Mouse (Mus musculus) megakaryocyte, embryonic 14.5 days (primary cell): Measurements from ENCODE around the gene Syvn1.

Experiments
- FLI1 ChIP-seq: IDR thresholded peaks from 2 replicates; pipeline ENCODE4 v1.6.1; 2012; ENCODE audit warnings: low read length, inconsistent platforms, mixed read lengths
- GATA1 ChIP-seq: IDR thresholded peaks from 3 replicates; pipeline ENCODE4 v1.6.1; 2012; ENCODE audit warnings: mixed read lengths, low read length, inconsistent platforms, borderline replicate concordance

DNA sequence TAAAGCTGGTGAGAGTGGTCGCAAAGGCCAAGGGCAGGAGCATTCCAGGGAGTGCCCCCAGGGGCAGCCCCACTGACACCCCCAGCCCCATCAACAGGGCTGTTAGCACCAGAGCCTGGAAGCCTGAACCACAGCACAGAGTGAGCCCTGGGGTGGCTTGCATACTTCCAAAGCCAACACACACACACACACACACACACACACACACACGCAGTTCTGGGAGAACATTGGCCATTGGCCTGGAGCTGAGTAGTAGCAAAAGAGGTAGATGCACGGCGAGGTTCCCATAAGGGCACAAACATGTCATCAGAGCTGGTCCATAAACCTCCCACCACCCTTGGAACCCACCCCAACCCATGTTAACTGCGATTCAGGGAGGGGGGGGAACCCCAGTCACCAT is 20.2 kb downstream of the Syvn1 start:
- TF ChIP-seq GATA1 (no peak), FLI1 (no peak)
